Mouse (Mus musculus) megakaryocyte-erythroid progenitor cell, adult 5-6 weeks (primary cell): ENCODE measurements around the gene Vps50. TPM values are rescaled to one million over a fixed set of nuclear protein-coding genes. Genes with fewer than 3 reads are reported as not detected.
"Not testable (repeated sequence)": the region's sequence is repeated elsewhere in the genome, so short reads cannot be mapped to it uniquely, and the experiment has no call there.

Experiments used
- ATAC-seq: replicated peaks from 2 replicates; pipeline ENCODE4 v1.8.0; 2016; ENCODE audit warnings: mild to moderate bottlenecking, inconsistent platforms; ENCODE audit not compliant: severe bottlenecking, poor library complexity, low FRiP score, low TSS enrichment
- total RNA-seq, 2 experiments: library from RNA; stranded (forward) in 1 of 2; stranded (reverse) in 1 of 2; fragments of 200-1000, 215-1000 nt in 1 of 2; fragments of >200 nt in 1 of 2; fragmentation: Nextera tagmentation in 1 of 2; gene quantifications; 2 replicates each; pipeline ENCODE4 v1.2.3; 2014 to 2017

Gene Vps50
- 28.8 and 30.6 TPM in 2 replicates for total RNA-seq (2014; fragmentation: Nextera tagmentation)
- 51.3 and 65.7 TPM in 2 replicates for total RNA-seq (2017)

GRCm38 (mm10) chr6:3498162-3498848 lies at the start of gene Vps50, which contains the start of gene Hepacam2:
Gene Vps50, plus strand, starts transcription at chr6:3498382.
Gene Hepacam2, minus strand, starts transcription at chr6:3498298.
- peak; percentile 100 for ATAC-seq

- no peak for ATAC-seq
Observed at GRCm38 (mm10) chr6:3454421-3454820, 43.8 kb upstream of the Vps50 start.

- no peak for ATAC-seq
Observed at GRCm38 (mm10) chr6:3455944-3456536, 42.1 kb upstream of the Vps50 start.

GRCm38 (mm10) chr6:3463026-3463425 lies 35.2 kb upstream of the Vps50 start:
- ATAC-seq, result no peak

- no peak for ATAC-seq
Observed at GRCm38 (mm10) chr6:3463594-3463993, 34.6 kb upstream of the Vps50 start.

GRCm38 (mm10) chr6:3468627-3469026 lies 29.6 kb upstream of the Vps50 start:
- no peak for ATAC-seq

GRCm38 (mm10) chr6:3470706-3471105 lies 27.5 kb upstream of the Vps50 start:
- no peak for ATAC-seq

- no peak for ATAC-seq
Observed at GRCm38 (mm10) chr6:3476299-3476698, 21.9 kb upstream of the Vps50 start.

- ATAC-seq, result no peak
Observed at GRCm38 (mm10) chr6:3479853-3480252, 18.3 kb upstream of the Vps50 start.

- no peak for ATAC-seq
Observed at GRCm38 (mm10) chr6:3481705-3482104, 16.5 kb upstream of the Vps50 start.

GRCm38 (mm10) chr6:3485133-3485532 lies 13.0 kb upstream of the Vps50 start:
- ATAC-seq, result no peak

GRCm38 (mm10) chr6:3487355-3487754 lies 10.8 kb upstream of the Vps50 start:
- ATAC-seq, result no peak

- ATAC-seq, result no peak
Observed at GRCm38 (mm10) chr6:3494285-3494684, 3.9 kb upstream of the Vps50 start.

GRCm38 (mm10) chr6:3496210-3496609 lies 2.0 kb upstream of the Vps50 start:
- peak; percentile 59; the same call in 1 of the 2 replicates for ATAC-seq

- ATAC-seq, result no peak
Observed at GRCm38 (mm10) chr6:3500286-3500685, 2.1 kb downstream of the Vps50 start.

- ATAC-seq, result no peak
Observed at GRCm38 (mm10) chr6:3505289-3505688, 7.1 kb downstream of the Vps50 start.

GRCm38 (mm10) chr6:3507078-3507477 lies 8.9 kb downstream of the Vps50 start:
- peak; percentile 68 for ATAC-seq

GRCm38 (mm10) chr6:3508151-3508550 lies 10.0 kb downstream of the Vps50 start:
- not testable (repeated sequence) for ATAC-seq

GRCm38 (mm10) chr6:3509782-3510181 lies 11.6 kb downstream of the Vps50 start:
- ATAC-seq, result peak; percentile 82

- ATAC-seq, result no peak
Observed at GRCm38 (mm10) chr6:3511116-3511515, 12.9 kb downstream of the Vps50 start.

GRCm38 (mm10) chr6:3511612-3512011 lies 13.4 kb downstream of the Vps50 start:
- ATAC-seq, result no peak
